Mouse (Mus musculus): ENCODE data around the gene Syt7. TPM values are rescaled to one million over a fixed set of nuclear protein-coding genes. Genes with fewer than 3 reads are reported as not detected.
A peak's percentile ranks its signal among the peaks of the same experiment; 100 is the strongest.

Gene Syt7
- total RNA-seq, 2 experiments from 2014 or later = 39.4 to 41.6 TPM

GRCm38 (mm10) chr19:10454718-10455436 lies 66.0 kb downstream of the Syt7 start:
- no peak for DNase-seq
- intact Hi-C loops (cut with DNase I) = no loop called here

GRCm38 (mm10) chr19:10455437-10455806 lies 66.5 kb downstream of the Syt7 start:
- intact Hi-C loops (cut with DNase I) = no loop called here

GRCm38 (mm10) chr19:10456752-10457483 lies 68.0 kb downstream of the Syt7 start, which contains the start of gene Lrrc10b:
TSS of gene Lrrc10b (minus strand) at chr19:10457473.
- peak; percentile 44 to 63 for DNase-seq
- intact Hi-C loops (cut with DNase I) = no loop called here

More at GRCm38 (mm10) chr19:10455437-10455806, 66.5 kb downstream of the Syt7 start:
- no peak for DNase-seq

GRCm38 (mm10) chr19:10457484-10457800 lies 68.6 kb downstream of the Syt7 start:
- DNase-seq = peak in 1 of 2 experiments; percentile 41
- intact Hi-C loops (cut with DNase I) = no loop called here

GRCm38 (mm10) chr19:10458096-10458495 lies 69.2 kb downstream of the Syt7 start:
- DNase-seq = peak; percentile 29 to 31
- intact Hi-C loops (cut with DNase I) = no loop called here

GRCm38 (mm10) chr19:10459907-10460306 lies 71.0 kb downstream of the Syt7 start:
- intact Hi-C loops (cut with DNase I) = no loop called here
- DNase-seq = no peak

- intact Hi-C loops (cut with DNase I) = no loop called here
- DNase-seq = no peak
Measured at GRCm38 (mm10) chr19:10461584-10461983, 72.7 kb downstream of the Syt7 start.

- DNase-seq = no peak
- intact Hi-C loops (cut with DNase I) = no loop called here
Measured at GRCm38 (mm10) chr19:10464427-10464826, 75.5 kb downstream of the Syt7 start.

GRCm38 (mm10) chr19:10469171-10469658 lies 80.3 kb downstream of the Syt7 start:
- no peak for DNase-seq
- intact Hi-C loops (cut with DNase I) = no loop called here

GRCm38 (mm10) chr19:10472958-10473357 lies 84.1 kb downstream of the Syt7 start:
- intact Hi-C loops (cut with DNase I) = no loop called here
- DNase-seq = no peak

- intact Hi-C loops (cut with DNase I) = no loop called here
- DNase-seq = no peak
Measured at GRCm38 (mm10) chr19:10473779-10474178, 84.9 kb downstream of the Syt7 start.

GRCm38 (mm10) chr19:10479541-10479940 lies 90.7 kb downstream of the Syt7 start:
- DNase-seq = no peak
- intact Hi-C loops (cut with DNase I) = no loop called here

- no peak for DNase-seq
- intact Hi-C loops (cut with DNase I) = loop anchor here (1.0 kb wide), 1 partner anchor 150 kb away; no protein-coding TSS in a partner anchor
Measured at GRCm38 (mm10) chr19:10482703-10483102, 93.8 kb downstream of the Syt7 start, which contains the start of gene Ppp1r32. TSS of gene Ppp1r32 (minus strand) at chr19:10482928.

GRCm38 (mm10) chr19:10486264-10486738 lies 97.4 kb downstream of the Syt7 start:
- intact Hi-C loops (cut with DNase I) = loop anchor here (1.0 to 5.0 kb wide), 2 partner anchors 37 to 229 kb away; no protein-coding TSS in a partner anchor
- DNase-seq = peak; percentile 45 to 51

- no peak for DNase-seq
- intact Hi-C loops (cut with DNase I) = no loop called here
Measured at GRCm38 (mm10) chr19:10495670-10496069, 106.8 kb downstream of the Syt7 start.

- no peak for DNase-seq
- intact Hi-C loops (cut with DNase I) = no loop called here
Measured at GRCm38 (mm10) chr19:10496976-10497375, 108.1 kb downstream of the Syt7 start.

- DNase-seq = no peak
- intact Hi-C loops (cut with DNase I) = no loop called here
Measured at GRCm38 (mm10) chr19:10497512-10498160, 108.7 kb downstream of the Syt7 start.

GRCm38 (mm10) chr19:10500581-10500980 lies 111.7 kb downstream of the Syt7 start:
- no peak for DNase-seq
- intact Hi-C loops (cut with DNase I) = no loop called here

- DNase-seq = peak; percentile 21 to 50
- intact Hi-C loops (cut with DNase I) = loop anchor here (1.0 kb wide), 1 partner anchor 169 kb away; no protein-coding TSS in a partner anchor
Measured at GRCm38 (mm10) chr19:10502571-10502970, 113.7 kb downstream of the Syt7 start.

Measured in heart, postnatal 36 days (tissue).